Mouse (Mus musculus): ENCODE measurements at regions not wholly inside any gene's neighbourhood (a gene's known extent, or its start where the extent isn't known, plus 50 kb on each side); places are given as distances from the start of the nearest gene placed in this dataset.
"Not testable (repeated sequence)": the region's sequence is repeated elsewhere in the genome, so short reads cannot be mapped to it uniquely, and the experiment has no call there.

DNA sequence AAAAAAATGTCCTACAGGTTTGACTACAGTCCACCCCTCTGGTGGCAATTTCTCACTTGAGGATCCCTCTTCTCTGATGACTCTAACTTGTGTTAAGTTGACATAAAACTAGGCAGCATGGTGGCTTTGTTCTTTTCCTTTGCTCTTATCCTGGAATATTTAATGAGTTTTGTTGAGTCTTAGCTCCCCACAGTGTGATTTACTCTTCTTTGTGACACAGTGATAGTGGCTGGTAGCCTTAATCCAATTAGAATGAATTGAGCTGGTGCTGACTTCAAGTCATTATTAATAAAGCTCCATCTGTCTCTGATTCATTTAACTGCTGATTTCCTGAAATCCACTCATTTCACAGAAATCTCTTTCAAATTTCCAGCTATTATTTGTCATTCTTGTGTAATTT is 553.7 kb upstream of the Chrm3 start:
- CTCF ChIA-PET, result no interaction called here
- POLR2A ChIA-PET, result no interaction called here

DNA sequence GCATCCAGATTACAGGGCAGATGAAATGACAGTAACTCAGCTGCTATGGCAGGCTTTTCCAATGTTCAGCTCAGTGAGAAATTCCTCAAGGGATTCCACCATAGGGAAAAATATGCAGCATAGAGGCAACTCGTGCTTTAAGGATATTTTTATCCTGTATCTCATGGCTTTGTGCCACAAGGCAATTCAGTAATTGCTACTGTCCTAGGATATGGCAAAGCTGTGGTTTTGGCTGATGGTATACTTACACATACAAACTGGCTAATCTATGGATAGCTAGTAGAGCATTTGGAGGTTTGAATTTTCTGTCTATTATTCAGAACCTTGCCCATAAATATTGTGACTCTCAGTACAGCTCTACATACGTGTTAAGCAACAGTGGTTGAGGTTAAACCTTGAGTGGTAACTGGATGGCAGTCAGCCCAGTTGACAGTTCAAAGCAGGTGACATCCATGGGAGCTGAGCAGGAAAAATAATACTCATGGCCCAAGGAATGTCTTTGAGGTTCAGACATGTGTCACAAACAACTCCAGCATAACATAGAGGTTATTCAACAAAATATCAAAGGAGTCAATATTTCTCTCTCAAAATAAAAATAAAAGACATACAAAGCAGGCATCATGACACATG is 548.6 kb upstream of the Chrm3 start:
- CTCF ChIA-PET, result no interaction called here

DNA sequence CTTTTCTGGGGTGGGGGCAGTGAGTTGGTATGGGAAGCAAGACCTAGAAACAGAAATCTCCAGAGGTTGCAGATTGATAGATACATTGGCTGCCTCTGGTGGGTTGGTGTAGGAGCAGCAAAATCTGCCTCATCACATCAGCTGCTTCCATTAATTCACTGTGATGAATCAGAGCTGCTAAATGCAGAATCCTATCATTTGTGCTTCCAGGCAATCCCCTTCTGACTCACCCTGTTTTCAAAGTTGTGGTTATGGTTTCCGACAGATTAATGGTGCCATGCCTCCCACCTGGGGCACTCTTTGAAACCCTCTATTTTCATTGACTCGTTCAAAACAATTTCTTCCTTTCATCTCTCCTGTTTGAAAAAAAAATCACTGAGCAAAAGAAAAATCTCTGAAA is 507.2 kb upstream of the Chrm3 start:
- ChIA-PET CTCF (no interaction called here), POLR2A (no interaction called here)

More for the DNA sequence above, 548.6 kb upstream of the Chrm3 start:
- POLR2A ChIA-PET, result no interaction called here

DNA sequence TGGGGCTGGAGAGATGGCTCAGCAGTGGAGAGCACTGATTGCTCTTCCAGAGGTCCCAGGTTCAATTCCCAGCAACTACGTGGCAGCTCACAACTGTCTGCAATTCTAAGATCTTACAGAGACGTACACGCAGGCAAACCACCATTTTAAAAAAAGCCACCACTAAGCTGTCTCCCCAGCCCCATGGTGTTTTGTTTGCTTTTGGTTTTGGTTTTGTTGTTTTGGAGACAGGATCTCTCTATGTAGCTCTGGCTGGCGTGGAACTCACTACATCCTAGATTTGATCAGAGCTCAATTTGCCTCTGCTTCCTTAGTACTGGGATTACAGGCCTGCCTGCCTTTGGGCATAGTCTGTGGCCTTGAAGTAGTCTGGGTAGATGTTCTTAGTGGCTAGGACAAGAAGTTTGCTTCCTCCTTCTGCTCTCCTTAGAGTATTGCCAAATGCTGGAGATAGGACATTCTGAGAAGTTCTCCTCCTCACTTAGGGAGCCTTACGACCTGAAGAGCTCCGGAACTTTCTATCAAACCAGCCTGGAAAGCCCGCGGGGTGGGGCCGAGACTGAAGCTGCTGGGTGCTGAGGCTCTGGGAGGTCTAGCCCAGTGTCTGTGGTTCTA is 495.4 kb upstream of the Chrm3 start:
- CTCF ChIA-PET, result not testable (repeated sequence)
- POLR2A ChIA-PET, result interaction anchor here in 2 of 4 experiments (0.5 to 0.6 kb wide), 2 partner anchors 346 to 1538 kb away, joined by 4 read pairs; no protein-coding TSS in a partner anchor

DNA sequence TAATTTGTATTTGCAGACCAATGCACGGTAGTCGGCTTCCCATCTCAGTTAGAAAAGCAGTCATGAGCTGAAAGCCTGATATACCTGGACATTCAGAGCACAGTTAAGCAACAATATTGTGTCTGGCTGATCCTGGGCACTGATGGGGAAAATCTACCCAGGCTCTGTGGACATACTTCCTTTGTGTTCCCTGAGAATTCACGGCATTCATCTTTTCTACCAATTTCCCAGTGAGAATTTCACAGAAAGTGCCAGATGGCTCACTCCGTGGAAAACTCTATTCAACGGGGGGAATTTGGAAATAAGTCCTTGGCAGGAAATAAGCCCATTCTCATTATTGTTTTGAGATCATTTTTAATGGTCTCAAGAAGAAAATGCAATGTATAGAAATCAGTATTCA is 484.6 kb upstream of the Chrm3 start:
- ChIA-PET CTCF (no interaction called here), POLR2A (interaction anchor here in 1 of 4 experiments (0.6 to 0.7 kb wide), 2 partner anchors 34 to 316 kb away, joined by 3 to 5 read pairs; no protein-coding TSS in a partner anchor)

DNA sequence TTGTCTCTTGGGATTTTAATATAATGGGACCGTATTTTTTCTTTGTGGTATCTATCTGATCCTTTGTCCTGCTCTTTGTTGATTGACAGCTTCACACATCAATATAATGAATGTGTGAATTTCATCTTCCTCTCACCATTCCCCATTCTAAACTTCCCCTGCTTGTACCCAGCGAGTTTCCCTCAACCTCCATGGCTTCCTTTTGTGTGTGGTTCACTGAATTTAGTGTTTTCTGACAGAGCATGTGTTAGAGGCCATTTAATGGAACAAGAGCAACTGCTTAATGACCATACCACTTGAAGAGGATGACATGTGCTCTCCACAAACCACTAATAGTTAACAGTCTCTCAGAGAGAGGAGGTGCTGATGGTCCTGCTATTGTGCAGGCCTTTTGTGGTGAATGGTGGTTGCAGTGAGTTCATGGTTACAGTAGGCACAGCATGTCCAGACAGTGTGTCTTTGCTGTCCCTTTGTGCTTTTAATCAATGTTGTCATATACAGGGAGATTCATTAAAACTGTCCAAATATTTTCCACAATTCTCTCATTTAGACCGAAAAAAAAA is 438.8 kb upstream of the Chrm3 start:
- ChIA-PET CTCF (no interaction called here), POLR2A (no interaction called here)

All from embryonic stem cell, embryonic (primary cell).